Mouse (Mus musculus): ENCODE measurements at regions not wholly inside any gene's neighbourhood (a gene's known extent, or its start where the extent isn't known, plus 50 kb on each side); places are given as distances from the start of the nearest gene placed in this dataset.
A peak's percentile ranks its signal among the peaks of the same experiment; 100 is the strongest.

GRCm38 (mm10) chr17:49252271-49252670 is 175.9 kb upstream of the Mocs1 start:
- ATAC-seq (replicated peaks; ENCODE audit: low FRiP score) (no peak), DNase-seq (ENCODE audit: low spot score) (no peak)
- no peak overlapping the region for H3K4me3 ChIP-seq (ENCODE audit: low read depth, low read length)
- no peaks in the 10 kb centered on the region for H3K9me3 ChIP-seq (ENCODE audit: control insufficient read depth, low read length)
- 67% methylated on average over 3 of the region's 3 CpGs for WGBS
- H3K4me1 ChIP-seq (replicated peaks; ENCODE audit: control insufficient read depth, insufficient read depth, low read length) = 0 out of 2 replicates have a peak, but pooled peaks cover 2% of the 10 kb centered on the region
- H3K9ac ChIP-seq (ENCODE audit: low read length) = no peak overlapping the region
- no peak overlapping the region for H3K27ac ChIP-seq (ENCODE audit: low read depth, low read length)
- H3K36me3 ChIP-seq (ENCODE audit: control insufficient read depth, insufficient read depth, low read length) = no peaks in the 10 kb centered on the region
- H3K27me3 ChIP-seq (ENCODE audit: control insufficient read depth, insufficient read depth, low read length) = no peaks in the 10 kb centered on the region
- no peak overlapping the region for H3K4me2 ChIP-seq (ENCODE audit: low read depth, low read length, severe bottlenecking)

GRCm38 (mm10) chr17:49258496-49258895 is 169.7 kb upstream of the Mocs1 start:
- Histone ChIP-seq H3K4me1 (replicated peaks; ENCODE audit: control insufficient read depth, insufficient read depth, low read length) (no peaks in the 10 kb centered on the region), H3K27ac (ENCODE audit: low read depth, low read length) (no peak overlapping the region), H3K9me3 (ENCODE audit: control insufficient read depth, low read length) (no peaks in the 10 kb centered on the region), H3K4me3 (ENCODE audit: low read depth, low read length) (no peak overlapping the region), H3K27me3 (ENCODE audit: control insufficient read depth, insufficient read depth, low read length) (no peaks in the 10 kb centered on the region), H3K9ac (ENCODE audit: low read length) (no peak overlapping the region), H3K36me3 (ENCODE audit: control insufficient read depth, insufficient read depth, low read length) (no peaks in the 10 kb centered on the region), H3K4me2 (ENCODE audit: low read depth, low read length, severe bottlenecking) (no peak overlapping the region)
- DNase-seq (ENCODE audit: low spot score) = no peak
- ATAC-seq (replicated peaks; ENCODE audit: low FRiP score) = no peak

GRCm38 (mm10) chr17:49262394-49262793 is 165.8 kb upstream of the Mocs1 start:
- Histone ChIP-seq H3K4me1 (replicated peaks; ENCODE audit: control insufficient read depth, insufficient read depth, low read length) (no peaks in the 10 kb centered on the region), H3K36me3 (ENCODE audit: control insufficient read depth, insufficient read depth, low read length) (no peaks in the 10 kb centered on the region), H3K9ac (ENCODE audit: low read length) (no peak overlapping the region), H3K9me3 (ENCODE audit: control insufficient read depth, low read length) (no peaks in the 10 kb centered on the region), H3K4me2 (ENCODE audit: low read depth, low read length, severe bottlenecking) (no peak overlapping the region), H3K4me3 (ENCODE audit: low read depth, low read length) (no peak overlapping the region), H3K27ac (ENCODE audit: low read depth, low read length) (no peak overlapping the region), H3K27me3 (ENCODE audit: control insufficient read depth, insufficient read depth, low read length) (no peaks in the 10 kb centered on the region)
- peak; percentile 67 for DNase-seq (ENCODE audit: low spot score)
- ATAC-seq (replicated peaks; ENCODE audit: low FRiP score) = peak; percentile 72
- WGBS = 23% methylated on average over 4 of the region's 4 CpGs

GRCm38 (mm10) chr17:49266343-49266742 is 161.8 kb upstream of the Mocs1 start:
- H3K4me2 ChIP-seq (ENCODE audit: low read depth, low read length, severe bottlenecking) = no peak overlapping the region
- no peaks in the 10 kb centered on the region for H3K36me3 ChIP-seq (ENCODE audit: control insufficient read depth, insufficient read depth, low read length)
- ATAC-seq (replicated peaks; ENCODE audit: low FRiP score) (no peak), DNase-seq (ENCODE audit: low spot score) (peak; percentile 44)
- H3K4me1 ChIP-seq (replicated peaks; ENCODE audit: control insufficient read depth, insufficient read depth, low read length) = no peaks in the 10 kb centered on the region
- H3K9me3 ChIP-seq (ENCODE audit: control insufficient read depth, low read length) = no peaks in the 10 kb centered on the region
- H3K27me3 ChIP-seq (ENCODE audit: control insufficient read depth, insufficient read depth, low read length) = no peaks in the 10 kb centered on the region
- H3K27ac ChIP-seq (ENCODE audit: low read depth, low read length) = no peak overlapping the region
- WGBS = 82% methylated on average over 4 of the region's 4 CpGs
- H3K9ac ChIP-seq (ENCODE audit: low read length) = no peak overlapping the region
- no peak overlapping the region for H3K4me3 ChIP-seq (ENCODE audit: low read depth, low read length)

- WGBS = 94% methylated on average over 7 of the region's 7 CpGs
- Histone ChIP-seq H3K9ac (ENCODE audit: low read length) (no peak overlapping the region), H3K4me3 (ENCODE audit: low read depth, low read length) (no peak overlapping the region), H3K4me1 (replicated peaks; ENCODE audit: control insufficient read depth, insufficient read depth, low read length) (0 out of 2 replicates have a peak, but pooled peaks cover 2% of the 10 kb centered on the region), H3K9me3 (ENCODE audit: control insufficient read depth, low read length) (no peaks in the 10 kb centered on the region), H3K4me2 (ENCODE audit: low read depth, low read length, severe bottlenecking) (no peak overlapping the region), H3K27me3 (ENCODE audit: control insufficient read depth, insufficient read depth, low read length) (no peaks in the 10 kb centered on the region), H3K27ac (ENCODE audit: low read depth, low read length) (no peak overlapping the region), H3K36me3 (ENCODE audit: control insufficient read depth, insufficient read depth, low read length) (no peaks in the 10 kb centered on the region)
- ATAC-seq (replicated peaks; ENCODE audit: low FRiP score) = no peak
- DNase-seq (ENCODE audit: low spot score) = no peak
Measured at GRCm38 (mm10) chr17:49269943-49270342, 158.2 kb upstream of the Mocs1 start.

- Histone ChIP-seq H3K4me3 (ENCODE audit: low read depth, low read length) (no peak overlapping the region), H3K9me3 (ENCODE audit: control insufficient read depth, low read length) (no peaks in the 10 kb centered on the region), H3K27me3 (ENCODE audit: control insufficient read depth, insufficient read depth, low read length) (no peaks in the 10 kb centered on the region), H3K36me3 (ENCODE audit: control insufficient read depth, insufficient read depth, low read length) (no peaks in the 10 kb centered on the region), H3K4me2 (ENCODE audit: low read depth, low read length, severe bottlenecking) (no peak overlapping the region), H3K27ac (ENCODE audit: low read depth, low read length) (no peak overlapping the region), H3K4me1 (replicated peaks; ENCODE audit: control insufficient read depth, insufficient read depth, low read length) (0 out of 2 replicates have a peak, but pooled peaks cover 2% of the 10 kb centered on the region), H3K9ac (ENCODE audit: low read length) (no peak overlapping the region)
- no peak for DNase-seq (ENCODE audit: low spot score)
- WGBS = 84% methylated on average over 10 of the region's 11 CpGs
- ATAC-seq (replicated peaks; ENCODE audit: low FRiP score) = no peak
Measured at GRCm38 (mm10) chr17:49272661-49273448, 155.3 kb upstream of the Mocs1 start.

- no peak overlapping the region for H3K27ac ChIP-seq (ENCODE audit: low read depth, low read length)
- H3K4me3 ChIP-seq (ENCODE audit: low read depth, low read length) = no peak overlapping the region
- no peaks in the 10 kb centered on the region for H3K9me3 ChIP-seq (ENCODE audit: control insufficient read depth, low read length)
- no peak overlapping the region for H3K9ac ChIP-seq (ENCODE audit: low read length)
- no peaks in the 10 kb centered on the region for H3K36me3 ChIP-seq (ENCODE audit: control insufficient read depth, insufficient read depth, low read length)
- H3K27me3 ChIP-seq (ENCODE audit: control insufficient read depth, insufficient read depth, low read length) = no peaks in the 10 kb centered on the region
- DNase-seq (ENCODE audit: low spot score) = no peak
- H3K4me2 ChIP-seq (ENCODE audit: low read depth, low read length, severe bottlenecking) = no peak overlapping the region
- no peak for ATAC-seq (replicated peaks; ENCODE audit: low FRiP score)
- WGBS = 85% methylated on average over 3 of the region's 3 CpGs
- H3K4me1 ChIP-seq (replicated peaks; ENCODE audit: control insufficient read depth, insufficient read depth, low read length) = 0 out of 2 replicates have a peak, but pooled peaks cover 2% of the 10 kb centered on the region
Measured at GRCm38 (mm10) chr17:49274936-49275335, 153.2 kb upstream of the Mocs1 start.

GRCm38 (mm10) chr17:49275421-49275820 is 152.7 kb upstream of the Mocs1 start:
- 77% methylated on average over 2 of the region's 2 CpGs for WGBS
- no peak for DNase-seq (ENCODE audit: low spot score)

GRCm38 (mm10) chr17:49275916-49276315 is 152.2 kb upstream of the Mocs1 start:
- ATAC-seq (replicated peaks; ENCODE audit: low FRiP score) (no peak), DNase-seq (ENCODE audit: low spot score) (no peak)
- Histone ChIP-seq H3K27me3 (ENCODE audit: control insufficient read depth, insufficient read depth, low read length) (no peaks in the 10 kb centered on the region), H3K9me3 (ENCODE audit: control insufficient read depth, low read length) (no peaks in the 10 kb centered on the region), H3K27ac (ENCODE audit: low read depth, low read length) (no peak overlapping the region), H3K4me3 (ENCODE audit: low read depth, low read length) (no peak overlapping the region), H3K4me1 (replicated peaks; ENCODE audit: control insufficient read depth, insufficient read depth, low read length) (0 out of 2 replicates have a peak, but pooled peaks cover 2% of the 10 kb centered on the region), H3K4me2 (ENCODE audit: low read depth, low read length, severe bottlenecking) (no peak overlapping the region), H3K36me3 (ENCODE audit: control insufficient read depth, insufficient read depth, low read length) (no peaks in the 10 kb centered on the region), H3K9ac (ENCODE audit: low read length) (no peak overlapping the region)
- WGBS = 100% methylated on average over 2 of the region's 2 CpGs

More at GRCm38 (mm10) chr17:49275421-49275820, 152.7 kb upstream of the Mocs1 start:
- H3K27ac ChIP-seq (ENCODE audit: low read depth, low read length) = no peak overlapping the region
- H3K9me3 ChIP-seq (ENCODE audit: control insufficient read depth, low read length) = no peaks in the 10 kb centered on the region
- H3K4me1 ChIP-seq (replicated peaks; ENCODE audit: control insufficient read depth, insufficient read depth, low read length) = 0 out of 2 replicates have a peak, but pooled peaks cover 2% of the 10 kb centered on the region
- no peak overlapping the region for H3K4me2 ChIP-seq (ENCODE audit: low read depth, low read length, severe bottlenecking)
- H3K9ac ChIP-seq (ENCODE audit: low read length) = no peak overlapping the region
- no peaks in the 10 kb centered on the region for H3K36me3 ChIP-seq (ENCODE audit: control insufficient read depth, insufficient read depth, low read length)
- no peak overlapping the region for H3K4me3 ChIP-seq (ENCODE audit: low read depth, low read length)
- no peaks in the 10 kb centered on the region for H3K27me3 ChIP-seq (ENCODE audit: control insufficient read depth, insufficient read depth, low read length)
- no peak for ATAC-seq (replicated peaks; ENCODE audit: low FRiP score)
